Mouse (Mus musculus) ES-E14 (cell line): Measurements from ENCODE around the gene Nos1.

ENCODE experiments used
- HCFC1 ChIP-seq: IDR thresholded peaks from 2 replicates; pipeline ENCODE4 v1.6.1; 2012; ENCODE audit warnings: low read length, inconsistent platforms, borderline replicate concordance; ENCODE audit not compliant: insufficient read depth
- MAFK ChIP-seq: IDR thresholded peaks from 2 replicates; pipeline ENCODE4 v1.6.1; 2014; ENCODE audit warnings: mild to moderate bottlenecking, low read depth, low read length, inconsistent platforms; ENCODE audit not compliant: insufficient read depth
- ZC3H11A ChIP-seq: IDR thresholded peaks from 2 replicates; pipeline ENCODE4 v1.6.1; 2012; ENCODE audit warnings: low read depth, mild to moderate bottlenecking, inconsistent platforms, low read length, borderline replicate concordance
- ZNF384 ChIP-seq: IDR thresholded peaks from 2 replicates; pipeline ENCODE4 v1.6.1; 2012; ENCODE audit warnings: low read depth, low read length, inconsistent platforms

DNA sequence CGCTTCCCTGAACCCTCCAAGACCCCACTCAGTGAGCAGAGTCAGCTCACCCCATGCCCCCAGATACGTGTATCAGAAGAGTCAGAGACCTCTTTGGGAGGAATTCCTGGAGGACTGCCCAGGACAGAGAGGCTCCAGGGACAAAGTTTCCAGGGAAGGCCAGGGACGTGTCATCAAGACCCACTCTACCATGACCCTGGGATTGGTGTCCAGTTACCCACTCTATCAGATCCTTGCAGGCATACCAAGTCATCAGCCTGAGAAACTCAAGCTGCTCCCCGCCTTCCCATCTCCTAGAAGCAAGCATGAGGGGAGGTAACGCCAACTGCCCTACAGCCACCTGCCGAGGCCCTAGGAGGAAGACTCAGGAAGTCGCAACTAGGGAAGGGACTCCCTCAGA is 39.6 kb downstream of the Nos1 start:
- TF ChIP-seq ZNF384 (no peak), HCFC1 (no peak), MAFK (no peak), ZC3H11A (no peak)
